Mouse (Mus musculus) limb, embryonic 11.5 days (tissue): ENCODE data around the gene Tnpo3. TPM values are rescaled to one million over a fixed set of nuclear protein-coding genes. Genes with fewer than 3 reads are reported as not detected.

Source experiments
- ATAC-seq: fragments of 200-750 bp; cut with Nextera tagmentation; 2 replicates; pipeline ENCODE4 v1.8.0; 2017; ENCODE audit warnings: low read depth; ENCODE audit not compliant: insufficient number of reproducible peaks, low FRiP score, low TSS enrichment
- DNase-seq: peaks from one replicate; pipeline ENCODE4 v3.0.0-alpha.2; 2015; ENCODE audit warnings: low spot score
- H3K27ac ChIP-seq: fragments of 300-500 bp; sonication (generic); replicated peaks from 2 replicates; pipeline ENCODE4 v1.5.1; 2014; ENCODE audit warnings: low read depth, mild to moderate bottlenecking, low read length
- H3K27me3 ChIP-seq: fragments of 300-500 bp; sonication (generic); 2 replicates; pipeline ENCODE4 v1.6.1; 2014; ENCODE audit warnings: mild to moderate bottlenecking, low read length, mixed read lengths; ENCODE audit not compliant: control insufficient read depth, insufficient read depth
- H3K36me3 ChIP-seq: fragments of 300-500 bp; sonication (generic); 2 replicates; pipeline ENCODE4 v1.6.1; 2014; ENCODE audit warnings: mild to moderate bottlenecking, low read length, moderate library complexity, mixed read lengths; ENCODE audit not compliant: control insufficient read depth, insufficient read depth
- H3K4me1 ChIP-seq: fragments of 300-500 bp; sonication (generic); 2 replicates; pipeline ENCODE4 v1.6.1; 2014; ENCODE audit warnings: low read length, mixed read lengths; ENCODE audit not compliant: control insufficient read depth, insufficient read depth
- H3K4me2 ChIP-seq: fragments of 300-500 bp; sonication (generic); 2 replicates; pipeline ENCODE4 v1.6.1; 2014; ENCODE audit warnings: low read depth, mild to moderate bottlenecking, moderate library complexity; ENCODE audit not compliant: severe bottlenecking
- H3K4me3 ChIP-seq: fragments of 300-500 bp; sonication (generic); 2 replicates; pipeline ENCODE4 v1.5.1; 2014; ENCODE audit warnings: low read depth, low read length
- H3K9ac ChIP-seq: fragments of 300-500 bp; sonication (generic); 2 replicates; pipeline ENCODE4 v1.6.1; 2014; ENCODE audit warnings: mild to moderate bottlenecking, low read length
- H3K9me3 ChIP-seq: fragments of 300-500 bp; sonication (generic); 2 replicates; pipeline ENCODE4 v1.6.1; 2016; ENCODE audit warnings: low read length; ENCODE audit not compliant: control insufficient read depth
- whole genome bisulfite sequencing: fragments of 180-500 bp; shearing (Covaris S2); extraction: QIAGEN DNeasy Blood & Tissue Kit; methylation state at CpG from one replicate; pipeline ENCODE4 v1.1.7; 2014; 5-methylcytosine and 5-hydroxymethylcytosine counted together
- polyA plus RNA-seq: library from polyadenylated mRNA; unstranded; fragments of >200 nt; fragmentation: Nextera tagmentation; extraction: Ambion mirVana; gene quantifications from 2 replicates; pipeline ENCODE4 v1.2.1, GENCODE M21; 2014

Tnpo3 gene
- polyA plus RNA-seq = 109 and 117 TPM in 2 replicates

DNA sequence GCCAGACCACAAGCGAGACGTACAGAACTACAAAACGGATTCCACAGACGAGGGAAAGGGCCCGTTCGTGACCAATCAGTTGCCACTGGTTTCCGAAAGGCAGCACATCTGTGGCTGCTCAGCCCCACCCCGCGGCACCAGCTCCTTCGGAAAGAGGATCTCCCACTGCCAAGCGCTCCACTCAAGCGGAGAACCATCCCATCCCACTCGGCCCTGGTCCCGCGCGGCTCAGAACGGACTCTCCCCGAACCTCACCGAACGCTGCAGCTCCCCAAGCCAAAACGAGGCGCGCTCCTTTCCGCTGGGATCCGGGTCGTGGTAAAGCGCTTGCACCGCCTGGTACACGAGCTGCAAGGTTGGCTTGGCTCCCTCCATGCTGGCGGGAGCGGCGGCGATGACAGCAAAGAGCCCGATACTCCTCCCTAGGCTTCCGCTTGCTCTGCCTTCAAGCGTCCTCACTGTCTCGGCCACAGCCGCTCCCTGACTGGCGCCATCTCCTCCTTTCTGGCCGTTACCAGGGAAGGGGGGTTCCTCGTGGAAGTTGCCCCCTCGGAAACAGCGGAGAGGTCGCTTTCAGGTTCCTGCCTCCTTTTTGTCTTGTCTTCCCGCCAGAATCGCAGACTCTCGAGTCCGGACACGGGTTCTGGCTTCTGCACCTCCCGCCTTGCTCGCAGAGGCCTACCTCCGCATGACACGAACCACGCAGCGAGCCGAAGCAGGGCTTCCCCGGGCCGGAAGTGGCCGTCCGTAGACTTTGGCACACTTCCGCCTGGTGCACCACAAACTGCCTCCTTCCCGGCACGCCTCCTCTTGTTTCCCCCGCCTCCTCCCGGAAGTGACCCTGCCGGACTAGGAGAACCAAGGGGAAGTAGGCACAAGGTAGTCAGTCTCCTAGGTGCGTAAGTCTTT, at the start of gene Tnpo3:
Tnpo3 (minus strand) TSS at position 777 of the 909 bp plus-strand sequence.
- H3K27ac ChIP-seq = peak within 1 kb of the TSS; percentile 70
- H3K9ac ChIP-seq = peak within 1 kb of the TSS; percentile 95
- H3K9me3 ChIP-seq = no peaks in the 10 kb centered on the region
- peak within 1 kb of the TSS; percentile 68 for H3K4me2 ChIP-seq
- H3K4me3 ChIP-seq = peak within 1 kb of the TSS; percentile 99
- H3K4me1 ChIP-seq = peaks cover 2% of the 10 kb centered on the region; the same call in 1 of the 2 replicates
- H3K27me3 ChIP-seq = no peaks in the 10 kb centered on the region
- DNase-seq (peak; percentile 95), ATAC-seq (peak; percentile 82)
- under 1% methylated on average over 67 of the region's 67 CpGs for WGBS
- no peaks in the 10 kb centered on the region for H3K36me3 ChIP-seq

DNA sequence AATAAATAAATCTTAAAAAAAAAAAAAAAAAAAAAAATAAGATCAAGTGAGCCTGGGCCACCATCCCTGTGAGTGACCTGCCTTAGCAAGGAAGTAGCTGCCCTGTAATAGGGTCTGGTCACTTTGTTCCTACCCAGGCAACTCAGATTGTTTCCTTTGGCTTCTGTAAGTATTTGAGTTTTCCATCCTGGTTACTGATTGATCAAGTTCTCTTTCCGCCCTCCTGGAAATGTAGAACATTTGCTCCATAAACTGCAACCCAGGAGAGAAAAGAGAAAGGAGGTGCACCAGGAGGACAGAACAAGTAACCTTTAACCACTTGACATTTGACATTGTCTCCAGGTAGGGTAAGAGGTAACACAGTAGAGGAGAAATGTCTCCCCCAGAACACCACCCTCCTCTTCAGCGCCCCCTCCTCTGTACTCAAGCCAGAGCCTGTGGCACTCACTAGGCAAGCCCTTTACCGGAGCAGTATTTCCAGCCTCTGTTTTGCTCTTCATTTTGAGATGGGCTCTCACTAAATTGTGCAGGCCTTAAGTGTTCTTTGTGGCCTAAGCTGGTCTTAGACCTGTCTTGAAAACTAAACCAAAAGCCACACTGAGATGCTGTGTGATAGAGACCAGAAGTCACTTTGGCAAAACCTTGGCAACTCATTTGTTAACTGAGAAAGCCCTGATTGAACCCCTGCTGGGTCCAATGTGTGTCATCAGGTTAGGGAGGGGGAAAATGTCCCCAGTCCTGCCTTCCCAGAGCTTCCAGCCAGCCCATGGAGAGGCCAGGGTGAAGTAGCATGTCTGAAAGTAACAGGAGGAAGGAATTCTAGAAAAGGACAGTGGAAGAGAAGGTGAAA, 49.2 kb upstream of the Tnpo3 start:
- Histone ChIP-seq H3K27ac (no peak overlapping the region), H3K4me2 (no peak overlapping the region), H3K9me3 (no peaks in the 10 kb centered on the region), H3K4me1 (no peaks in the 10 kb centered on the region), H3K36me3 (no peaks in the 10 kb centered on the region), H3K27me3 (no peaks in the 10 kb centered on the region), H3K4me3 (no peak overlapping the region), H3K9ac (no peak overlapping the region)
- DNase-seq (no peak), ATAC-seq (no peak)
- 95% methylated on average over 3 of the region's 3 CpGs for WGBS

DNA sequence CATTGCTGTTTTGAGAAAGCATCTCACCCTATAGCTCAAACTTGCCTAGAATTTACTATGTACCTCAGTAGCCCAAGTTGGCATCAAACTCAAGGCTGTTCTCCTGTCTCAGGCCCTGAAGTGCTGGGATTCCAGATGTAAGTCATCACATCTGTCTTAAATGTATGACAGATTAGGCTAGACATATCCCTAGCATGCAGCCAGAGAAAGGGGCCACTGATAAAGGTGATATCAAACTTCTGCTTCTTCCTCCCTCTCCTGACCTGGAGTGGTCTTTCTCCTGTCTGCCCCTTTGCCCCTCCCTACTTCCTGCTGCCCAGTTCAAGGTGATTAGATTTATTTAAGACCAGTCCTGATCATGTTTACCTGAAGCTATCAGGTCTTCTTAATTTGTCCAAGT, 43.6 kb upstream of the Tnpo3 start:
- ATAC-seq (no peak), DNase-seq (no peak)
- Histone ChIP-seq H3K4me3 (no peak overlapping the region), H3K36me3 (no peaks in the 10 kb centered on the region), H3K27me3 (no peaks in the 10 kb centered on the region), H3K4me1 (no peaks in the 10 kb centered on the region), H3K9ac (no peak overlapping the region), H3K9me3 (no peaks in the 10 kb centered on the region), H3K4me2 (no peak overlapping the region), H3K27ac (no peak overlapping the region)

DNA sequence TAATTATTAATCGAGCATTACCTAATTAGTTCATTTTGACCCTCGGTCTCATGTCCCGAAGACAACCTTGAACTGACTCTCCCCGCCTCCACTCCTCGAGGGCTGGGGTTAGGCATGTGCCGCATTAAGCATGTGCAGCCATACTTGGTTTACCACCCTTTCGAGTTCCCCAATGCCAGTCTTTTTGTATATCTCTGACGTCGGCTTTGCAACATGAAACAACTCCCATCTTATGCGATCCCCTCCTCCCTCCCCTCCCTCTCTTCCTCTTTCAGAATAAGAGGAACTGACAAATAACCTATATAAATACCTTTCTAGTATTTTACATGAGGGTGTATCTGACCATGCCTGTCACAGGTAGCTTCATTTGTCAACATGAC, 40.5 kb upstream of the Tnpo3 start:
- H3K9ac ChIP-seq = no peak overlapping the region
- no peak overlapping the region for H3K27ac ChIP-seq
- WGBS = 69% methylated on average over 10 of the region's 10 CpGs
- H3K4me3 ChIP-seq = no peak overlapping the region
- H3K9me3 ChIP-seq = no peaks in the 10 kb centered on the region
- no peak for DNase-seq
- H3K36me3 ChIP-seq = no peaks in the 10 kb centered on the region
- H3K4me2 ChIP-seq = no peak overlapping the region
- H3K4me1 ChIP-seq = no peaks in the 10 kb centered on the region
- no peaks in the 10 kb centered on the region for H3K27me3 ChIP-seq
- 0 out of 2 replicates have a peak, but pooled peaks have one; percentile 35 for ATAC-seq

DNA sequence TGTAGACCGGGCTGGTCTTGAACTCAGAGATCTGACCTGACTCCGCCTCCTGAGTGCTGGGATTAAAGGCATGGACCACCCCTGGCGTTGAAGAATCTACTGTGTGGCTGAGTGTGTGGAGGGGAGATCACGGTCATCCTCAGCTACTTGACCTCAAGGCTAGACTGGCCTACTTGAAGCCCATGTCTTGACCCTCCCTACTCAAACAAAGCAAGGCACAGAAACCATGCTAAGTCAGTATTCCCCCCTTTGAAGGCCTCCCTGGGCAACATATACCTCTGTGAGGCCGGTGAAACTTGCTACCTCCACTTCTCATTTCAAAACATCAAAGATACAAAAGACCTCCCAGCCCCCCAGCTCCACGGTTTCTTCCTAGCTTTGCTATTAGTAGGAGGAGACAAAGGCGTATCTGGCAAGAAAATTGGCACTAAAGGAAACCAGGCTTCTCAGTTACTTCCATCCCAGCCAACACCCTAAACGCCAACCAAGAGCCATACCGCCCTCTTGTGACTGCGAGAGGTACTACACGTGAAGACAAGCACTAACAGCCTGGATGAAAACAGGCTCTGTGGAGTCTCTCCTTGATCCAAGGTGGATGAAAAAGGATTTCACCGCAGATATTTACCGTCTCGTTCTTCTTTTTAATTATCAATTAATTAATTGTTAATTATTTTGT, 39.9 kb upstream of the Tnpo3 start:
- H3K27me3 ChIP-seq = no peaks in the 10 kb centered on the region
- no peaks in the 10 kb centered on the region for H3K36me3 ChIP-seq
- 36% methylated on average over 14 of the region's 14 CpGs for WGBS
- no peak overlapping the region for H3K27ac ChIP-seq
- no peak overlapping the region for H3K9ac ChIP-seq
- no peaks in the 10 kb centered on the region for H3K9me3 ChIP-seq
- no peak overlapping the region for H3K4me3 ChIP-seq
- DNase-seq = peak; percentile 96
- 0 out of 2 replicates have a peak, but pooled peaks have one; percentile 54 for ATAC-seq
- no peak overlapping the region for H3K4me2 ChIP-seq
- H3K4me1 ChIP-seq = no peaks in the 10 kb centered on the region

DNA sequence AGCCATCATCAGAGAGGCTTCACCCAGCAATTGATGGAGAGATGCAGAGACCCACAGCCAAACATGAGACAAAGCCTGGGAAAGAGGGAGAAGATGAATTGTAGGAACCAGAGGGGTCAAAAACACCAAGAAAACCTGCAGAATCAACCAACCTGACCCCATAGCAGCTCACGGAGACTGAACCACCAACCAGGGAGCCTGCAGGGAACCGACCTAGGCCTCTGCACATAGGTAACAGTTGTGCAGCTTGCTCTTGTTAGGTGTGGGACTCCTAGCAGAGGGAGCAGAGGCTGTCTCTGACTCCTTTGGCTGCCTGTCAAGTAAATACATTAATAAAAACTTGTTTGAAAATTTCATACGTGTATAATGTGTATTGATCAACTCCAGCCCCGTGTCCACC, 32.1 kb upstream of the Tnpo3 start:
- Histone ChIP-seq H3K27me3 (0 out of 2 replicates have a peak, but pooled peaks cover 2% of the 10 kb centered on the region), H3K27ac (no peak overlapping the region), H3K36me3 (no peaks in the 10 kb centered on the region), H3K9ac (no peak overlapping the region), H3K9me3 (no peaks in the 10 kb centered on the region), H3K4me3 (no peak overlapping the region), H3K4me2 (no peak overlapping the region), H3K4me1 (no peaks in the 10 kb centered on the region)
- ATAC-seq = no peak
- 84% methylated on average over 4 of the region's 4 CpGs for WGBS
- DNase-seq = no peak

DNA sequence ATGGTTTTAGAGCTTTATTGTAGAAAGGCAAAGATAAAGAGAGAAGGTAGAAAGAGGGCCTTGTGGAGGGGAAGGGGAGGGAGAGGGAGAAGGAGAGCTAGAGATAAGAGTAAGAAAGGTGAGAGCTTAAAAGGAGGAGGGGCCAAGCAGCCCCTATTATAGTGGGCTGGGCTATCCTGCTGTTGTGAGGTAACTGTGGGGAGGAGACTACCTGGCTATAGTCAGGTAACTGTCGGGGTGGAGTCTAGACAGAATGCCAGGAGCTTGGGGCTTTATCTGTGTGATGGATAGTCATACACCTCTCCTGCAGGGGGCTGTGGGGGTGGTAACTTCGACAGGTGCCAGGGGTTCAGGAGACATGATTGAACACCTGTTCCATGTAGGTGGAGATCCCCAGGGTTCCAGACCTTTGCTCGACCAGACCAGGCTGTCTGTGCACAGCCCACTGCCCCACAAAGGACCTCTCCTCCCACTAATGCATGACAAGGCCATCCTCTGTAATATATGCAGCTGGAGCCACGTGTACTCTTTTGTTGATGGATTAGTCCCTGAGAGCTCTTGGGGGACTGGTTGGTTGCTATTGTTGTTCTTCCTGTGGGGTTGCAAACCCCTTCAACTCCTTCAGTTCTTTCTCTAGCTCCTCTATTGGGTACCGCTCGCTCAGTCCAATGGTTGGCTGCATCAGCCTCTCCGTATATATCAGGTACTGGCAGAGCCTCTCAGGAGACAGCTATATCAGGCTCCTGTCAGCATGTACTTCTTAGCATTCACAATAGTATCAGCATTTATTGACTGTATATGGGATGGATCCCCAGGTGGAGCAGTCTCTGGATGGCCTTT, 30.1 kb upstream of the Tnpo3 start:
- Histone ChIP-seq H3K4me1 (no peaks in the 10 kb centered on the region), H3K27ac (no peak overlapping the region), H3K4me3 (no peak overlapping the region), H3K36me3 (no peaks in the 10 kb centered on the region), H3K9me3 (no peaks in the 10 kb centered on the region), H3K4me2 (no peak overlapping the region), H3K9ac (no peak overlapping the region), H3K27me3 (0 out of 2 replicates have a peak, but pooled peaks cover 2% of the 10 kb centered on the region)
- DNase-seq = no peak
- 39% methylated on average over 7 of the region's 7 CpGs for WGBS
- ATAC-seq = no peak
